Mouse (Mus musculus) left cerebral cortex, postnatal 14 days (tissue): ENCODE measurements around the gene Timm10b. TPM values are rescaled to one million over a fixed set of nuclear protein-coding genes. Genes with fewer than 3 reads are reported as not detected.
A peak's percentile ranks its signal among the peaks of the same experiment; 100 is the strongest.

Experiments
- DNase-seq, 2 experiments: peaks; one replicate each; pipeline ENCODE4 v3.0.0; 2021 to 2022; ENCODE audit warnings: low spot score in 2 of 2, mixed read lengths in 1 of 2
- intact Hi-C: fragments of 180-260 bp; cut with DNase I; formaldehyde crosslinking; loops from one replicate; pipeline ENCODE4 v1.15.1; 2025
- total RNA-seq, 2 experiments: library from RNA; stranded (reverse); gene quantifications; 2 replicates each; pipeline ENCODE4 v1.2.3; 2021

The Timm10b gene
- total RNA-seq, 2 experiments from 2014 or later = 79.1 to 82.2 TPM

DNA sequence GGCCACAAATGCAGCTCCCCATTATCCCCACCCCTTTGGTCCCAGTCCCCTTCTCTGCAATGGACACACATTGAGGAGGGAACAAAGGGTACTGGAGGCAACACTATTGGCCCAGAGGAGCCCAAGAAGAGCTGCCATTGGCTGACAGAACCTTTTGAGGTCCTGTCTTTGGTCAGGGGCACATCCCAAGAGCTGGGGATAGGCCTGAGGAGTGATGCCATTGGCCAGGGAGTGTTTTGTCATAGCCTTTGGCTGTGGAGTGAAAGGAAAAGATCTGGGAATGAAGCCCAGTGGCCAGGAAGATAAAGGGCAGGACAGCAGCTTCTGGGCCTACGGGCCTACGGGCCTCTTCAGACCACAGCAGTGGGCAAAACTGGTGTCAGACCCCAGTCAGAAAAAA lies 4.1 kb upstream of the Timm10b start:
- intact Hi-C loops = loop anchor here (5.0 kb wide), 1 partner anchor 117 kb away; the partner anchor contains the start of gene Tpp1

GRCm38 (mm10) chr7:105638776-105639175 lies 1.1 kb upstream of the Timm10b start:
- no peak for DNase-seq
- intact Hi-C loops = loop anchor here (5.0 kb wide), 1 partner anchor 114 kb away; the partner anchor contains the start of gene Tpp1

More for the DNA sequence above, 4.1 kb upstream of the Timm10b start:
- DNase-seq = no peak

DNA sequence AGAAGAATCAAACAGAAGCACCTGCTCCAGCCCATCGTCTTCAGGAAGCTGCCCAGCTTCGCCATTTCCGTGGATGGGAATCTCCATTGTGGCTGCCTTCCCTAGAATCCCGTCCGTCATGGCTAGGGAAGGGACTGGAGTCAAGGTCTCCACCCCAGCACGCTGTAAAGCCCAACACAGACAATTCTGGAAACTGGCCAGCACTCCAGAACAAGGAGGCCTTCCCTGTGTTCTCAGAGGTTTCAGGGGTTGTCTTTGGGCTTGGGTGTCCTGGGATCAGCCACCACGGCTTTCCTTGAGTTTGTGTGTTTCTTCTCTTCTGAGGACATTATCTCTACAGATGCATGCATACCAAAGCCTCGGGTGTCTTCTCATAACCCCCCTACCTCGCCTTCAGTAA lies 552 bp upstream of the Timm10b start:
- DNase-seq = peak in 1 of 2 experiments; percentile 19
- intact Hi-C loops = loop anchor here (5.0 kb wide), 1 partner anchor 113 kb away; the partner anchor contains the start of gene Tpp1

DNA sequence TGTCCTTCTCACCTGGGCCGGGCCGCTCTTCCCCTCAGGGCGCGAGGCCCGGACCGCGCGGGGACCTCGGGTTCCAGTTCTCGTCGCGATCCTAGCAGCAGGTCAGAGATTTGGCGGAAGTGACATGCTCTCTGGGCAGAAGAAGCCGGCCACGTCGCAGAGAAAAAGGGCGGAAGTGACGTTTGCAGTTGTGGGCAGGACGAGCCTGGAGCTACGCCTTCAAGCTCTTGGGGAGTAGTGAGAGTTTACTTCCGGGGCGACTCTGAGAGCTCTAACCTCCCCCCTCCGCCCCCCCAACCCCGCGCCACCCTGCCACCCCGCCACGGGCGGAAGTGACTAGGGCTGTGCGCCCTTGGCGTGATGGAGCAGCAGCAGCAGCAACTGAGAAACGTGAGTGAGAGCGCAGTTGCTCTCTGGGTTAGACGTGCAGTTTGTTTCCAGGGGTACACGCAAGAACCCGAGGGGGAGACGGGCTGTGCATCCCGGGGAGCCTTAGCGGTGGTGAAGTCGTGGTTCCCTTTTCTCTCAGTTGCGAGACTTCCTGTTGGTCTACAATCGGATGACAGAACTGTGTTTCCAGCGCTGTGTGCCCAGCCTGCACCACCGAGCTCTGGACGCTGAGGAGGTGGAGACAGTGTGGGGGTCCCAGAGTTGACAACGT lies 507 bp downstream of the Timm10b start, which contains the start of the genes Arfip2 and Gm45799:
Gene Arfip2, minus strand, starts transcription at position 184 of the 661 bp plus-strand sequence.
Gene Gm45799, plus strand, starts transcription at position 320 of the 661 bp plus-strand sequence.
- intact Hi-C loops = loop anchor here (10.0 kb wide), 1 partner anchor 94 kb away; the partner anchor contains the start of genes Ilk and Rrp8
- peak; percentile 98 to 99 for DNase-seq

DNA sequence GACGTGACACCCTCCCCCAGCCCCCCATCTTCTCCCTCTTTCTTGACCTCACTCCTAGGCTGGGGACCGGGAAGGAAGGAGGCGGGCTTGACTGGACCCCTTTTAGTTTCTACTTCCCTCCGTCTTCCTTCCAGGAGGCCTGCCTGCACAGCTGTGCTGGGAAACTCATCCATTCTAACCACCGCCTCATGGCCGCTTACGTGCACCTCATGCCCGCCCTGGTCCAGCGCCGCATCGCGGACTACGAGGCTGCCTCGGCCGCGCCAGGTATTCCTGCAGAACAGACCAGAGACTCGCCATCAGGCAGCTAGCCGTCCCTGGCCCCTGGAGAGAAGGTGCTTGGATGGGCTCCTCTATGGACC lies 1.0 kb downstream of the Timm10b start:
- intact Hi-C loops = loop anchor here (10.0 kb wide), 1 partner anchor 94 kb away; the partner anchor contains the start of genes Ilk and Rrp8
- DNase-seq = peak in 1 of 2 experiments; percentile 40

DNA sequence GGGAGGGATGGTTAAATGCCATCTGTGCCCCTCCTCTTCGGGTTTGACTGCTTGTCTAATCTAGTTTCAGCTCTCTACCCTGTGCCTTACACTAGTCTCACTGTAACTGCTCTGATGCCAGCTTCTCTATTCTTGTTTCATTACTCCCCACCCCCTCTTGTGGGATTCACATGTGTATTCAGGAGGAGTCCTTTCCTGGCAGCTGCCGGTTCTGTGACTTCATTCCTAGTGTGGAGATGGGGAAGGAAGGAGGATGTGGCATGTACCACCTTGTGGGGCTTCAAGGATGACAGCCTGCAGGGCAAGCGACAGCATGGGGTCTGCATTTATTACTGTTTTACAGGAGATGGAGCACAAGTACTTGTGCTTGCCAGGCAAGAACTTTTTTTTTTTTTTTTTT lies 2.1 kb downstream of the Timm10b start:
- intact Hi-C loops = loop anchor here (10.0 kb wide), 1 partner anchor 93 kb away; the partner anchor contains the start of genes Ilk and Rrp8
- no peak for DNase-seq

GRCm38 (mm10) chr7:105650639-105651435 lies 11.0 kb downstream of the Timm10b start, which contains the start of gene Dnhd1:
Gene Dnhd1, plus strand, starts transcription at chr7:105650827.
- intact Hi-C loops = loop anchor here (5.0 kb wide), 1 partner anchor 161 kb away; the partner anchor contains the start of gene Mrpl17
- DNase-seq = peak in 1 of 2 experiments; percentile 56

DNA sequence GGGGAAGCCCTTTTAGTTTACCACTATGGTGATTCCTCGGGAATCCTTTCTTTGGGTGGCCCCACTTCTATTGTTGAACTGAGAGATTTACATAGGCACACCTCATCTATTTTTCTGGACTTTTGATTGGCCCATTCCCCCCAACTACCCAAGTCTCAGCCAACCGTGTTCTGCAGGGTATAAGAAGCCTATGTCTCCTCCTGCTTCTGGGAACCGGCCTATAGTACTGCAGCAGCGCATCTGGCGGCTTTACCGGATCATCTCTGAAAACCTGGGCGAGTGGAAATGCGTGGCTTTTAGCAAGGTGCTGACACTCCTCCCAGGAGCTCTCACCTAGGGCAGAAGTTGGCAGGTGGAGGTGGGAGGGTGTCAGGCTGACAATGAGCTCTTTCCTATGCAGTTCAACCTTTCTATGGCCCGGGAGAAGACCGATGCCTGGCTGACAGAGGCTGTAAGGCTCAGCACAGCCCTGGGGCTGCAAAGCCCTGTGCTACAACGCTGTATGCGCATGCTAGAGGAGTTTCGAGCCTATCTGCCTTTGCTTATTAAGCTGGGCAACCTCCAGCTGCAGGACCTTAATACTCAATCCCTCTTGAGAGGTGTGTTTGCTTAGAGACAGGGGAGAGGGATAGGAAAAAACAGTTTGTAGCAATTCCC lies 45.8 kb downstream of the Timm10b start:
- intact Hi-C loops = no loop called here
- DNase-seq = no peak

DNA sequence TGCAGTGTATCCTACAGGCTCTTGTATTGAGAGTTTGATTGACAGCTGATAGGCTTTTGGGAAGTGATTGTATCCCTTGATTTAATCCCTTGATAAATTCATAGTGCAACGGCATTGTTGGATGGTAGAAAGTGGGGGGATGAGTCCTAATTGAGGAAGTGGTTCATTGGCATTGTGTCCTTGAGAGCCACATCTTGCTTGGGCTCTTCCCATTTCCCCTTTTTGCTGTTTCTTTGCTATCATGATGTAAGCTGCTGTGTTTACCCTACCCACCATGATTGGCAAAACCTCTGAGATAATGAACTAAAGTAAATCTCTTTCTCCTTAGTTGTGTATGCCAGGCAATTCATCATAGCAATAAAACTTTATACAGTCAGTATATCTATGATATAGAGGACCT lies 51.0 kb downstream of the Timm10b start:
- no peak for DNase-seq
- intact Hi-C loops = no loop called here

Other genes with a start within 250 kb of the Timm10b start
- 10 to 100 TPM; 70.2 to 74.2 TPM for gene Fam160a2, start 240.0 kb upstream of the Timm10b start, total RNA-seq
- under 1 TPM; 0.37 to 0.51 TPM for gene Cnga4, start 235.5 kb upstream of the Timm10b start, total RNA-seq
- gene Cckbr, start 214.3 kb upstream of the Timm10b start, total RNA-seq = 10 to 100 TPM; 56.6 to 62.4 TPM
- gene Cavin3, start 157.8 kb upstream of the Timm10b start, total RNA-seq = 10 to 100 TPM; 19.0 to 21.1 TPM
- gene Smpd1, start 85.7 kb upstream of the Timm10b start, total RNA-seq = 100 to 1,000 TPM; 111 to 112 TPM
- 100 to 1,000 TPM; 450 to 459 TPM for gene Apbb1, start 58.4 kb upstream of the Timm10b start, total RNA-seq
- under 1 TPM; 0.23 to 0.24 TPM for gene Hpx, start 39.9 kb upstream of the Timm10b start, total RNA-seq
- gene Trim3, start 6.5 kb upstream of the Timm10b start, total RNA-seq = 100 to 1,000 TPM; 146 to 148 TPM
- 100 to 1,000 TPM in 1 of 2 experiments, 10 to 100 TPM in 1; 96.6 to 104 TPM for gene Arfip2, start 360 bp downstream of the Timm10b start, total RNA-seq
- gene Gm45799, start 496 bp downstream of the Timm10b start, total RNA-seq = 10 to 100 TPM; 10.6 to 13.6 TPM
- gene Dnhd1, start 10.8 kb downstream of the Timm10b start, total RNA-seq = 1 to 10 TPM; 4.9 to 5.0 TPM
- gene Ilk, start 96.5 kb downstream of the Timm10b start, total RNA-seq = 10 to 100 TPM; 94.1 to 97.2 TPM
- 10 to 100 TPM; 10.1 to 15.2 TPM for gene Rrp8, start 97.3 kb downstream of the Timm10b start, total RNA-seq
- gene Taf10, start 104.3 kb downstream of the Timm10b start, total RNA-seq = 100 to 1,000 TPM; 129 to 151 TPM
- 10 to 100 TPM; 43.8 to 46.5 TPM for gene Tpp1, start 112.2 kb downstream of the Timm10b start, total RNA-seq
- 10 to 100 TPM; 16.4 to 18.7 TPM for gene Dchs1, start 147.6 kb downstream of the Timm10b start, total RNA-seq
- 100 to 1,000 TPM; 115 to 117 TPM for gene Mrpl17, start 171.0 kb downstream of the Timm10b start, total RNA-seq